Mouse (Mus musculus) kidney, adult 2 months (tissue): ENCODE data around the gene Wdhd1.

Experiments
- CTCF ChIP-seq: fragments of 200-500 bp; conservative IDR thresholded peaks from 2 replicates; pipeline ENCODE4 v1.5.1; 2011; ENCODE audit warnings: low read depth, mild to moderate bottlenecking, control low read depth, low read length, moderate library complexity, mixed read lengths; ENCODE audit not compliant: insufficient read depth, insufficient read length
- POLR2A ChIP-seq: fragments of 200-500 bp; IDR thresholded peaks from one replicate; pipeline ENCODE4 v1.6.1; 2011; ENCODE audit warnings: low read depth, low read length, control low read depth

DNA sequence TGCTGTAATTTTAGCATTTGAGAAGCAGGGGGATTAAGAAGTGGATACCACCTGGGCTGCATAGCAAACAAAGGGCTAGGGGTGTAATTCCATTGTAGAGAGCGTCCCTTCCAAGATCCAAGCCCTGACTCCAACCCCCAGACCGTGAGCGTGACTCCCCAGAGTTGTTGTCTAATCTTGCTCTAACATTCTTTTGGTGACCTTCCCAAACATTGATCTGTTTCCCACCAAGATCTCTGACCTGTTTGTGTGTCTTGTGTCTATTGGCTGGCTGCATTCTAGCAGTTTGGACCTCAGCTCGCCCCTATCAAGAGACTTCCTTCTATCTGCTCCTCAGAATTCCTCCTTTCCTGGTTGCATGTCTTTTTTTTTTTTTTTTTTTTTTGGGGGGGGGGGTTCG is 10.4 kb upstream of the Wdhd1 start:
- TF ChIP-seq CTCF (no peak), POLR2A (no peak)
